Mouse (Mus musculus) hindbrain, embryonic 16.5 days (tissue): ENCODE results near the gene Mrps35. TPM values are rescaled to one million over a fixed set of nuclear protein-coding genes. Genes with fewer than 3 reads are reported as not detected.

Experiments used
- ATAC-seq: fragments of 200-750 bp; cut with Nextera tagmentation; 2 replicates; pipeline ENCODE4 v1.8.0; 2017; ENCODE audit warnings: moderate TSS enrichment, moderate library complexity
- H3K27ac ChIP-seq: fragments of 300-500 bp; sonication (generic); 2 replicates; pipeline ENCODE4 v1.5.1; 2014; ENCODE audit warnings: low read depth, mild to moderate bottlenecking, control low read depth, low read length, moderate library complexity
- H3K27me3 ChIP-seq: fragments of 300-500 bp; sonication (generic); replicated peaks from 2 replicates; pipeline ENCODE4 v1.6.1; 2014; ENCODE audit warnings: low read length; ENCODE audit not compliant: control insufficient read depth, insufficient read depth
- H3K36me3 ChIP-seq: fragments of 300-500 bp; sonication (generic); 2 replicates; pipeline ENCODE4 v1.6.1; 2014; ENCODE audit warnings: mild to moderate bottlenecking, low read length, moderate library complexity, mixed read lengths; ENCODE audit not compliant: control insufficient read depth, insufficient read depth
- H3K4me1 ChIP-seq: fragments of 300-500 bp; sonication (generic); 2 replicates; pipeline ENCODE4 v1.6.1; 2014; ENCODE audit warnings: low read depth, low read length; ENCODE audit not compliant: control insufficient read depth, insufficient read depth
- H3K4me2 ChIP-seq: fragments of 300-500 bp; sonication (generic); 2 replicates; pipeline ENCODE4 v1.6.1; 2014; ENCODE audit warnings: mild to moderate bottlenecking, low read length, control low read depth, moderate library complexity
- H3K4me3 ChIP-seq: fragments of 300-500 bp; sonication (generic); 2 replicates; pipeline ENCODE4 v1.5.1; 2014; ENCODE audit warnings: mild to moderate bottlenecking, low read length, control low read depth, moderate library complexity
- H3K9ac ChIP-seq: fragments of 300-500 bp; sonication (generic); 2 replicates; pipeline ENCODE4 v1.6.1; 2014; ENCODE audit warnings: low read depth, mild to moderate bottlenecking, control low read depth, low read length, moderate library complexity
- H3K9me3 ChIP-seq: fragments of 300-500 bp; sonication (generic); 2 replicates; pipeline ENCODE4 v1.6.1; 2014; ENCODE audit warnings: mild to moderate bottlenecking, low read length, moderate library complexity; ENCODE audit not compliant: control insufficient read depth
- WGBS: fragments of 180-500 bp; shearing (Covaris S2); extraction: QIAGEN DNeasy Blood & Tissue Kit; methylation state at CpG from one replicate; pipeline ENCODE4 v1.1.7; 2014; 5-methylcytosine and 5-hydroxymethylcytosine counted together
- polyA plus RNA-seq: library from polyadenylated mRNA; unstranded; fragments of >200 nt; fragmentation: Nextera tagmentation; extraction: Ambion mirVana; gene quantifications from 2 replicates; pipeline ENCODE4 v1.2.1, GENCODE M21; 2015

Gene Mrps35
- polyA plus RNA-seq, 1 experiment from 2014 or later: 81.6 TPM

DNA sequence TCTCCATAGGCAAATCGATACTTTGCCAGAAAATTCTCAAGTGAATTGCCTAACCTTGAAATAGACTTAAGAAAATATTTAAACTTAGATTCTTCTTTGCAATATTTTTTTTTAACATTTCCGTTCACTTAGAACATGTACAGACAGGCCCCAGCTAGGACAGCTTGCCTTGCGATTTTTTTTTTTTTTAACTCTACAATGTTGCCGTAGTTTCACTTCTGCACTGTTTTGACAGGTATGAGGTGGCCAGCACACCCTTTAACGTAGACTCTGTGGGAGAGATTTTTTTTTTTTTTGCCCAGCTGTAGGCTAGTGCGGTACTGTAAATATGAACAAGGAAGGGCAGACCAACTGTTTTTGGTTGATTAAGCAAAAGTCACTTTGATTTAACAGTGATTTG lies 32.2 kb upstream of the Mrps35 start:
- Histone ChIP-seq H3K36me3 (no peaks in the 10 kb centered on the region), H3K4me2 (no peak overlapping the region), H3K9ac (no peak overlapping the region), H3K9me3 (no peaks in the 10 kb centered on the region), H3K4me1 (no peaks in the 10 kb centered on the region), H3K4me3 (no peak overlapping the region), H3K27me3 (no peaks in the 10 kb centered on the region), H3K27ac (no peak overlapping the region)
- ATAC-seq: no peak
- WGBS: 89% methylated on average over 6 of the region's 6 CpGs

GRCm38 (mm10) chr6:147010811-147011520 lies 31.6 kb upstream of the Mrps35 start:
- 91% methylated on average over 15 of the region's 15 CpGs for WGBS
- Histone ChIP-seq H3K9ac (no peak overlapping the region), H3K36me3 (no peaks in the 10 kb centered on the region), H3K27ac (no peak overlapping the region), H3K4me1 (no peaks in the 10 kb centered on the region), H3K9me3 (no peaks in the 10 kb centered on the region), H3K4me2 (no peak overlapping the region), H3K4me3 (no peak overlapping the region), H3K27me3 (no peaks in the 10 kb centered on the region)
- no peak for ATAC-seq

DNA sequence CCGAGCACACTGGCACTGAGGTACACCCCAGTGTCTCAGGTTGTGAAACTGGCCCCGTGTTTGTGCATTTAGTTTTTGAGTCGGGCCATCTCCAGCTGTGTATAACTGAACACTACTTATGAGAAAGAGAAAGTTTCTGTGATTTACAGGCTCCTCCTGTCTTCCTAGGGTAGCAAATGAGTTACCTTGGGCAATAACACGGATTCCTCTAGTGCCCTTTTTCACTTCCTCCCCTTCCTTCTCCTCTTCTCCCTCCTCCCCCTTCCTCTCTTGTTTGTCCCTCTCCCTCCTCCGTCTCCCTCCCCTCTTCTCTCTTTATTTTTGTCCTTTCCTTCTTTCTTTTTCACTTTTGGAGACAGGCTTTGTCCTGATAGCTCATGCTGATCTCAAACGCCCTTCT lies 31.0 kb upstream of the Mrps35 start:
- H3K4me2 ChIP-seq: no peak overlapping the region
- H3K9ac ChIP-seq: no peak overlapping the region
- no peaks in the 10 kb centered on the region for H3K27me3 ChIP-seq
- no peak overlapping the region for H3K27ac ChIP-seq
- H3K4me3 ChIP-seq: no peak overlapping the region
- no peaks in the 10 kb centered on the region for H3K4me1 ChIP-seq
- H3K9me3 ChIP-seq: no peaks in the 10 kb centered on the region
- ATAC-seq: no peak
- H3K36me3 ChIP-seq: no peaks in the 10 kb centered on the region
- WGBS: 73% methylated on average over 6 of the region's 6 CpGs

DNA sequence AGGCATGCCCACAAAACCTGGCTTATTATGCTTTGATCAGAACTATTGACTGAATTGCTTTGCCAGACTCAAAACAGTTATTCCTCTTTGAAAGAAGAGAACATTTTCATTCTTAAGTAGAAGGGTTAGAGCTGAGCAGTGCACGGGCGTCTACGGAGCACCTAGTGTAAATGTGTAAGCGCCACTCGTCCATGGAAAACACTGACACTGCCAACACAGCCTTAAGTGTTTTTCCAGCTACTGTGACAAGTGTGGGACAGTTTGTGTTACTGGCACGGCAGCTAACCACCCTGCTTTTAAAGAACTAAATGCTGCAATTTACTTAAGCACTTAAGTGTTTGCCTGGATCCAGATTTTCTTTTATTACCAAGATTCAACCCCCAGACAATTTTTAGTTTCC lies 30.6 kb upstream of the Mrps35 start:
- ATAC-seq: no peak
- no peaks in the 10 kb centered on the region for H3K4me1 ChIP-seq
- H3K9ac ChIP-seq: no peak overlapping the region
- no peak overlapping the region for H3K4me2 ChIP-seq
- H3K4me3 ChIP-seq: no peak overlapping the region
- 85% methylated on average over 6 of the region's 6 CpGs for WGBS
- no peaks in the 10 kb centered on the region for H3K36me3 ChIP-seq
- no peaks in the 10 kb centered on the region for H3K27me3 ChIP-seq
- H3K27ac ChIP-seq: no peak overlapping the region
- H3K9me3 ChIP-seq: no peaks in the 10 kb centered on the region

DNA sequence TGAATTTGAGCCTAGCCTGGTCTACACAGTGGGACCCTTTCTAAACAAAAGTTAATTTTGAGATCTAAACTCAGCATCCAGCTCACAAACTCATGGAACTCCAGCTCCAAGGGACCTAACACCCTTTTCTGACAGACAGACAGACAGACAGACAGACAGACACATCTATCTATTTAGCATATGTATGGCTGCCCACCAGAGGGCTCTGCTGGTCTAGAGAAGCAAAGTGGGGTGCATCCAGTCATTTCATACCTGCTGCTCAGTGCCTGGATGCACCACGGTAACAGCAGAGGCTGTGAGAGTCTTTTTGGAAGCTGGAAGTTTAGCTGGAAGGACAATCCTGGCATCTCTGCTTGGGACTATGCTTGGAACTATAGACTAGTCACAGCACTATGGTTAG lies 29.0 kb upstream of the Mrps35 start:
- no peak overlapping the region for H3K27ac ChIP-seq
- no peak overlapping the region for H3K4me3 ChIP-seq
- no peak for ATAC-seq
- H3K27me3 ChIP-seq: no peaks in the 10 kb centered on the region
- no peaks in the 10 kb centered on the region for H3K36me3 ChIP-seq
- no peaks in the 10 kb centered on the region for H3K4me1 ChIP-seq
- no peaks in the 10 kb centered on the region for H3K9me3 ChIP-seq
- H3K9ac ChIP-seq: no peak overlapping the region
- WGBS: 72% methylated on average over 1 of the region's 1 CpGs
- H3K4me2 ChIP-seq: no peak overlapping the region

- 88% methylated on average over 4 of the region's 4 CpGs for WGBS
- Histone ChIP-seq H3K36me3 (no peaks in the 10 kb centered on the region), H3K4me2 (no peak overlapping the region), H3K9ac (no peak overlapping the region), H3K27me3 (no peaks in the 10 kb centered on the region), H3K4me1 (no peaks in the 10 kb centered on the region), H3K27ac (no peak overlapping the region), H3K9me3 (no peaks in the 10 kb centered on the region), H3K4me3 (no peak overlapping the region)
- ATAC-seq: no peak
Measured at GRCm38 (mm10) chr6:147017906-147018305, 24.7 kb upstream of the Mrps35 start.

- Histone ChIP-seq H3K4me3 (no peak overlapping the region), H3K27ac (no peak overlapping the region), H3K4me1 (no peaks in the 10 kb centered on the region), H3K9ac (no peak overlapping the region), H3K4me2 (no peak overlapping the region), H3K36me3 (no peaks in the 10 kb centered on the region), H3K27me3 (no peaks in the 10 kb centered on the region), H3K9me3 (no peaks in the 10 kb centered on the region)
- WGBS: 96% methylated on average over 5 of the region's 5 CpGs
- no peak for ATAC-seq
Measured at GRCm38 (mm10) chr6:147018364-147018763, 24.2 kb upstream of the Mrps35 start.

DNA sequence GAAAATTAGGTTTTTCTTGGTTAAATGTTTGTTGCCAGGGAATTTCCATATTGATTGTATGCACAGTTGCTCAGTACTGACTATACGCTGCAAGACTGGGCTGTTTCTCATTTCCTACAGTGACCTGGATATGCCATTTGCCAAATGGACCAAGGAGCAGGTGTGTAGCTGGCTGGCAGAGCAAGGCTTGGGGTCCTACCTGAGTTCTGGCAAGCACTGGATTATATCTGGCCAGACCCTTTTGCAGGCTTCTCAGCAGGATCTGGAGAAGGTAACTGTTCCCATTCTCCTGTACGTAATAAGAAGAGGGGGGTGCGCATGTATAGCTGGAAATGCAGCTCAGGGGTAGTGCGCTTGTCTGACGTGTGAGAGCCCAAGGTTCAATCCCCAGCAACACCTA lies 21.4 kb upstream of the Mrps35 start:
- Histone ChIP-seq H3K4me3 (no peak overlapping the region), H3K4me2 (no peak overlapping the region), H3K36me3 (no peaks in the 10 kb centered on the region), H3K9me3 (no peaks in the 10 kb centered on the region), H3K27me3 (no peaks in the 10 kb centered on the region), H3K4me1 (no peaks in the 10 kb centered on the region), H3K9ac (no peak overlapping the region), H3K27ac (no peak overlapping the region)
- WGBS: 94% methylated on average over 5 of the region's 5 CpGs
- ATAC-seq: no peak

DNA sequence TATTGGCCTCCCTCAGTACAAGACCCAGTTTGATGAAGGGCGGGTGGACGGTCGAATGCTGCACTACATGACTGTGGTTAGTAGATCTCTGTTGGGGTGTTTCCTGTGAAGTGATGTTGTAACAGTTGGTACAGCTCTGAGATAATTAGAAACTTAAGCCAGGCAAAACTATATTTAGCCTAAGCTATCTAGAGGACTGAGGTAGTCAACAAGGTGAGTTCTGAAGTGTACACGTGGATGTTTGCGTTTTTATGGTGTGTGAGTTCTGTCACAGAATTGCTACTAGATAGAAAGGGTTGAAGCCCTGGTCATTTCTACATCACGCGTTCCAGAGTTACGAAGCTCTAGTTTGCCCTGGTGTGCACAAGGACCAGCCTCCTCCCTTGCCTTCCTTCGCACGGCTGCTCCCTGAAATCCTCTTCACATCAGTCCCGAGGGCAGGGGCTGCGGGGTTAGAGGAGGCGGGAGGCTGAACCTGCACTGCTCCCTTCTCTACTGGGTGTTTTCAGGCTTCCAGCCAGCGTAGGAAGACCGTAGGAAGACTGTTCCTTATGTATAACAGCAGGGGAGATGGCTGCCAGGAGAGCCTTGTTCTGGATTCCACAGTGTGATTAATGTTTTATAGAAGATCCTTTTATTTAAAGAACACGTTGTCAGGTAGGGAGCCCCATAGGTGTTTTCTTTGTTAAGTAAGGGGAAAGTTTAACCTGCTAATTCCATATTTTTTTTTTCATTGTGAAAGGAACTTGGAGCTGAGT lies 20.0 kb upstream of the Mrps35 start:
- no peak overlapping the region for H3K9ac ChIP-seq
- no peak for ATAC-seq
- H3K4me1 ChIP-seq: no peaks in the 10 kb centered on the region
- no peak overlapping the region for H3K27ac ChIP-seq
- no peak overlapping the region for H3K4me2 ChIP-seq
- H3K4me3 ChIP-seq: no peak overlapping the region
- H3K36me3 ChIP-seq: no peaks in the 10 kb centered on the region
- no peaks in the 10 kb centered on the region for H3K27me3 ChIP-seq
- H3K9me3 ChIP-seq: no peaks in the 10 kb centered on the region
- WGBS: 85% methylated on average over 16 of the region's 16 CpGs
